Mouse (Mus musculus): ENCODE results near the gene Cyp8b1. TPM values are rescaled to one million over a fixed set of nuclear protein-coding genes. Genes with fewer than 3 reads are reported as not detected.
A peak's percentile ranks its signal among the peaks of the same experiment; 100 is the strongest.

Cyp8b1 gene
- polyA plus RNA-seq (2015; fragmentation: Nextera tagmentation; extraction: Ambion mirVana): 0.10 and 0.18 TPM in 2 replicates

- WGBS: 74% methylated on average over 8 of the region's 8 CpGs
- H3K27me3 ChIP-seq (replicated peaks; ENCODE audit: insufficient read depth, low read length): no peaks in the 10 kb centered on the region
- H3K4me2 ChIP-seq (replicated peaks; ENCODE audit: low read depth, low read length): no peak within 1 kb of the TSS
- ATAC-seq (no peak), DNase-seq (ENCODE audit: low spot score) (no peak)
- H3K4me1 ChIP-seq (ENCODE audit: insufficient read depth, low read depth, low read length): no peaks in the 10 kb centered on the region
- H3K9ac ChIP-seq (replicated peaks; ENCODE audit: low read depth): no peak within 1 kb of the TSS
- TF ChIP-seq EP300 (IDR thresholded peaks at IDR 0.05) (no peak), CTCF (IDR thresholded peaks at IDR 0.05) (no peak)
- no peaks in the 10 kb centered on the region for H3K9me3 ChIP-seq (ENCODE audit: low read length)
- no peak within 1 kb of the TSS for H3K4me3 ChIP-seq (ENCODE audit: low read depth, low read length)
- H3K27ac ChIP-seq (ENCODE audit: low read length): no peak within 1 kb of the TSS
- H3K36me3 ChIP-seq (ENCODE audit: insufficient read depth, low read length): no peaks in the 10 kb centered on the region
These were observed at the start of gene Cyp8b1 for GRCm38 (mm10) chr9:121916102-121916501. Gene Cyp8b1 (minus strand): TSS chr9:121916305.

DNA sequence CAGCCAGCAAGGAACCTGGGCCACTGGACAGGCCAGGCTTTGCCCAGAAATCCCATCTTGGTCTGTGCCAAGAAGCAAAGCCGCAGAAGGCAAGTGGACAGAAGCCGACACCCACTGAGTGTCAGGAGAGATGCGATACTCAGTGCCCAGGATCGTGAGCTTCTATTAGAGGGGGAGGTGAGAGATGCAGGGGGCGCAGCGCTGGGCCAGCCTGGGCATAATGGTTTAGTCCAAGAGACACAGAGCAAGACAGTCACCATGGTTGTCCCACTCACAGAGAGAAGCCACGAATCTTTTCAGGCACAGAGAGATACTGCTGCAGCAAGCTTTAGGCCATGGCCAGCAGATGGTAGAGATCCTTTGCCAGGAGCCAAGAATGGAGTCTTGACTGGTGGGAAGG lies 48.8 kb upstream of the Cyp8b1 start:
- H3K4me2 ChIP-seq (replicated peaks; ENCODE audit: low read depth, low read length): no peak overlapping the region
- H3K27ac ChIP-seq (ENCODE audit: low read length): no peak overlapping the region
- ATAC-seq (no peak), DNase-seq (ENCODE audit: low spot score) (no peak)
- 85% methylated on average over 7 of the region's 7 CpGs for WGBS
- H3K9me3 ChIP-seq (ENCODE audit: low read length): no peaks in the 10 kb centered on the region
- no peak overlapping the region for H3K4me3 ChIP-seq (ENCODE audit: low read depth, low read length)
- H3K27me3 ChIP-seq (replicated peaks; ENCODE audit: insufficient read depth, low read length): no peaks in the 10 kb centered on the region
- H3K36me3 ChIP-seq (ENCODE audit: insufficient read depth, low read length): no peaks in the 10 kb centered on the region
- no peaks in the 10 kb centered on the region for H3K4me1 ChIP-seq (ENCODE audit: insufficient read depth, low read depth, low read length)
- TF ChIP-seq EP300 (IDR thresholded peaks at IDR 0.05) (no peak), CTCF (IDR thresholded peaks at IDR 0.05) (no peak)
- H3K9ac ChIP-seq (replicated peaks; ENCODE audit: low read depth): no peak overlapping the region

- 44% methylated on average over 7 of the region's 7 CpGs for WGBS
- Histone ChIP-seq H3K36me3 (ENCODE audit: insufficient read depth, low read length) (no peaks in the 10 kb centered on the region), H3K4me3 (ENCODE audit: low read depth, low read length) (no peak overlapping the region), H3K4me2 (replicated peaks; ENCODE audit: low read depth, low read length) (no peak overlapping the region), H3K9me3 (ENCODE audit: low read length) (no peaks in the 10 kb centered on the region), H3K4me1 (ENCODE audit: insufficient read depth, low read depth, low read length) (no peaks in the 10 kb centered on the region), H3K9ac (replicated peaks; ENCODE audit: low read depth) (no peak overlapping the region), H3K27me3 (replicated peaks; ENCODE audit: insufficient read depth, low read length) (no peaks in the 10 kb centered on the region), H3K27ac (ENCODE audit: low read length) (no peak overlapping the region)
- ATAC-seq: peak; percentile 16; the same call in 1 of the 2 replicates
- peak; percentile 21 for DNase-seq (ENCODE audit: low spot score)
- TF ChIP-seq EP300 (IDR thresholded peaks at IDR 0.05) (no peak), CTCF (IDR thresholded peaks at IDR 0.05) (no peak)
These were observed 44.0 kb upstream of the Cyp8b1 start for GRCm38 (mm10) chr9:121959966-121960635.

- Histone ChIP-seq H3K27ac (ENCODE audit: low read length) (no peak overlapping the region), H3K36me3 (ENCODE audit: insufficient read depth, low read length) (no peaks in the 10 kb centered on the region), H3K4me1 (ENCODE audit: insufficient read depth, low read depth, low read length) (peaks cover 8% of the 10 kb centered on the region; the same call in 1 of the 2 replicates), H3K4me3 (ENCODE audit: low read depth, low read length) (no peak overlapping the region), H3K4me2 (replicated peaks; ENCODE audit: low read depth, low read length) (no peak overlapping the region), H3K27me3 (replicated peaks; ENCODE audit: insufficient read depth, low read length) (no peaks in the 10 kb centered on the region), H3K9ac (replicated peaks; ENCODE audit: low read depth) (no peak overlapping the region), H3K9me3 (ENCODE audit: low read length) (no peaks in the 10 kb centered on the region)
- TF ChIP-seq EP300 (IDR thresholded peaks at IDR 0.05) (no peak), CTCF (IDR thresholded peaks at IDR 0.05) (no peak)
- 79% methylated on average over 6 of the region's 6 CpGs for WGBS
- peak; percentile 38 for DNase-seq (ENCODE audit: low spot score)
- peak; percentile 37; the same call in 1 of the 2 replicates for ATAC-seq
These were observed 36.5 kb upstream of the Cyp8b1 start for GRCm38 (mm10) chr9:121952596-121952995.

GRCm38 (mm10) chr9:121951114-121951423 lies 35.0 kb upstream of the Cyp8b1 start:
- H3K9me3 ChIP-seq (ENCODE audit: low read length): no peaks in the 10 kb centered on the region
- ATAC-seq (0 out of 2 replicates have a peak, but pooled peaks have one; percentile 2), DNase-seq (ENCODE audit: low spot score) (no peak)
- peak overlapping the region; percentile 45 for H3K4me2 ChIP-seq (replicated peaks; ENCODE audit: low read depth, low read length)
- H3K36me3 ChIP-seq (ENCODE audit: insufficient read depth, low read length): no peaks in the 10 kb centered on the region
- H3K4me3 ChIP-seq (ENCODE audit: low read depth, low read length): no peak overlapping the region; the same call in 1 of the 2 replicates
- no peak for TF ChIP-seq EP300 (IDR thresholded peaks at IDR 0.05)
- TF ChIP-seq CTCF (IDR thresholded peaks at IDR 0.05): no peak
- H3K9ac ChIP-seq (replicated peaks; ENCODE audit: low read depth): no peak overlapping the region
- peaks cover 8% of the 10 kb centered on the region; the same call in 1 of the 2 replicates for H3K4me1 ChIP-seq (ENCODE audit: insufficient read depth, low read depth, low read length)
- H3K27ac ChIP-seq (ENCODE audit: low read length): no peak overlapping the region
- H3K27me3 ChIP-seq (replicated peaks; ENCODE audit: insufficient read depth, low read length): no peaks in the 10 kb centered on the region
- 33% methylated on average over 4 of the region's 4 CpGs for WGBS

- H3K9ac ChIP-seq (replicated peaks; ENCODE audit: low read depth): no peak within 1 kb of the TSS
- H3K27ac ChIP-seq (ENCODE audit: low read length): no peak within 1 kb of the TSS
These were observed 34.5 kb upstream of the Cyp8b1 start, which contains the start of gene Fam198a for GRCm38 (mm10) chr9:121950418-121951113. Gene Fam198a (plus strand): TSS chr9:121950988.

More at GRCm38 (mm10) chr9:121950418-121951113, 34.5 kb upstream of the Cyp8b1 start, which contains the start of gene Fam198a:
- Histone ChIP-seq H3K4me2 (replicated peaks; ENCODE audit: low read depth, low read length) (peak within 1 kb of the TSS; percentile 45), H3K4me1 (ENCODE audit: insufficient read depth, low read depth, low read length) (peaks cover 8% of the 10 kb centered on the region; the same call in 1 of the 2 replicates), H3K9me3 (ENCODE audit: low read length) (no peaks in the 10 kb centered on the region), H3K4me3 (ENCODE audit: low read depth, low read length) (no peak within 1 kb of the TSS; the same call in 1 of the 2 replicates), H3K27me3 (replicated peaks; ENCODE audit: insufficient read depth, low read length) (no peaks in the 10 kb centered on the region), H3K36me3 (ENCODE audit: insufficient read depth, low read length) (no peaks in the 10 kb centered on the region)
- peak; percentile 72 for DNase-seq (ENCODE audit: low spot score)
- ATAC-seq: peak; percentile 85
- no peak for TF ChIP-seq EP300 (IDR thresholded peaks at IDR 0.05)
- WGBS: 2% methylated on average over 14 of the region's 14 CpGs

Data from lung, postnatal 0 days (tissue).